Mouse (Mus musculus): ENCODE results near the gene Scn4b.

Scn4b gene

DNA sequence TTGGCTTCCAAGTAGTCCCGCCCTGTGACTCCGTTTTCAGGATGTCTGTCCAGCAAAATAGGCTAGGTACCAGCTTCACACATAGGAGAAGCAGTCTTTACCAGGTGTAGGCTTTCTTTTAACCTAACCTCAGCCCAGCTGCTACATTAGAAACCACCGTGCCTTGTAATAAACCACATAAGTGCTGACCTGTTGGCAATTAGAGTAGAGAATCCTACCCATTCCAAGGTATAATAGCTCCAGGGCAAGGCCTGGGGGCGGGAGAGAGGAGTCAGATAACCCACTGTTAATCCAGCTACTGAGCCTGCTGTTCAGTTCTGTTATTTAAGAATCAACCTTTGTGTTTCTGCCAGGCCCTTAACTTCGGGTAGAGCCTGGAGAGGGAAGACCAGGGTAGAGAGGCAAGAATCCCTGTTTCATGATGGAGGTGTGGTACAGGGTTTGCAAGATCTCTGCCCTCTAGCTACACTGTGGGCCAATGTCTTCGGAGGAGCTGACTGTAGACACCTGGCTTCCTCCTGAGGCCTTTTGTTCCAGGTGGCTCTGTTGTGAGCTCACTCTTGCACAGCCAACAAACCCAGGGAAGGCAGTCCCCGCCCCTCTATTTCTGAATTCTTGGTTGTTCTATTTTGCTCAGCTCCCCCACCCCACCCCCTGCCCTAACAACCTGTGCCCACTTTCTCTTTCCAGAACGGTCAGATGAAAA lies 58.1 kb downstream of the Scn4b start:
- no peak for DNase-seq

GRCm38 (mm10) chr9:45197549-45197948 lies 59.4 kb downstream of the Scn4b start:
- no peak for DNase-seq

GRCm38 (mm10) chr9:45201319-45201947 lies 63.2 kb downstream of the Scn4b start:
- peak; percentile 67 for DNase-seq

DNA sequence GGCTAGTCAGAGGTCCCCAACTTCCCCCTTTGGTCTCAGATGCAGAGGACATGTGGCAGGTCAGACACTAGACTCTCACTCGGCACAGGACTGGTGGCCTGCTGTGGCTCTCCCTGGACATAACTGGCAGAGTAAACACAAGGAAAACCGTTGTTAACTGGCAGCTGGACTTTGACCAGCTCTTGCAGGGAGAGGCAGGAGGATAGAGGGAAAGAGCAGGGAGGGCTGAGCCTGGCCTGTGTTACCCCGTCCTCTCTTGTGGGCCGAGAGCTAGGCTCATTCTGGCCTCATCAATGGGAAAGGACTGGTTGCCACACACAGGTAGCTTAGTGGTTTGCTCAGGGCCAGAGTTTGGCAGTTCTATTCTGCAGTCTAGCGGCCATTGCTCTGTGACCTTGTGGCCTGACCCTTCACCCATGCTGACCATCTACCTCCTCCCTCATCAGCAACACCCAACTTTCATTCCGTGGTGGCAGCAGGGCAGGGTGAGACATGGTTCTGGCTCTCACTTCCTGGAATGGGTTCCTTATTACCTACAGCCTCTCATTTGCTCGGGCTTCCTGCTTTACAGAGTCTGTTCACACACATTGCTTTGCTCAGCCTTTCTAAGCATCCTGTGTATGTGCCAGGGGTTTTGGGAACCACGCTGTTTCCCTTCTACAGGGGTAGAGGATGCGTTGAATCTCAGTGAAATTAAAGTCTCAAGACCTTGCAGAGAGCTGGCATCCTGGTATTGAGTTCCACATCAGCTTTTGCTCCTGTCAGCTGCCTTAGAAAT lies 64.0 kb downstream of the Scn4b start:
- peak; percentile 80 for DNase-seq
